ENCODE assay signal across 15 mouse cellular contexts in genomic region chr8:34275977-34276660, GRCm38 (mm10).
A peak's percentile ranks its signal among the peaks of the same experiment; 100 is the strongest.
DNase-seq lines count a peak whose midpoint lies in the region; ATAC-seq and TF ChIP-seq lines count a peak whose summit lies in the region.
"Had no signal": no experiment of that assay in that cellular context is flagged by ENCODE, and none has a peak within 500 bp of the region (broad histone marks: within the 10 kb centered on the region; RNA-seq: fewer than 3 reads in every experiment).

No protein-coding gene starts in this region.

- 31% methylated on average over 7 of the region's 7 CpGs for WGBS in heart, adult 2 months
- WGBS in heart, embryonic 11.5 days (ENCODE audit: insufficient replicate concordance) = 61% methylated on average over 7 of the region's 7 CpGs
- 45% methylated on average over 6 of the region's 7 CpGs for WGBS in macrophage (ENCODE audit: missing documents)
- WGBS in kidney, embryonic 14.5 days = 62% methylated on average over 7 of the region's 7 CpGs

- DNase-seq in heart, adult 2 months = no peak
- peak; percentile 34 for DNase-seq in CD4-positive, CD25-positive, alpha-beta regulatory T cell, adult 2 months (ENCODE audit: low read depth, low spot score)
- DNase-seq in adrenal gland, adult 8-10 months = peak; percentile 58
- DNase-seq in thymus, adult 18-20 months = no peak
- no peak for DNase-seq in left cerebral cortex, adult 11 months (ENCODE audit: low spot score)
- DNase-seq: cerebellum, postnatal 10 days; heart, postnatal 10 days; kidney, postnatal 14 days had no signal

- H3K4me1 ChIP-seq in heart, adult 2 months (ENCODE audit: control insufficient read depth, insufficient read depth, low read length) = no peaks in the 10 kb centered on the region
- no peaks in the 10 kb centered on the region for H3K4me1 ChIP-seq in heart, embryonic 11.5 days (ENCODE audit: control insufficient read depth, insufficient read depth, low read length)
- H3K4me1 ChIP-seq in kidney, embryonic 14.5 days (ENCODE audit: control insufficient read depth, insufficient read depth, low read length) = 0 out of 2 replicates have a peak, but pooled peaks cover 3% of the 10 kb centered on the region
- H3K4me1 ChIP-seq: liver, embryonic 15.5 days; midbrain, embryonic 12.5 days; neural tube, embryonic 12.5 days had no signal

- no peaks in the 10 kb centered on the region for H3K79me2 ChIP-seq in heart, adult 2 months (replicated peaks; ENCODE audit: control insufficient read depth, insufficient read depth, low read length)
- no peaks in the 10 kb centered on the region for H3K79me2 ChIP-seq in macrophage (ENCODE audit: inconsistent target)

- no peaks in the 10 kb centered on the region for H3K36me3 ChIP-seq in heart, adult 2 months (ENCODE audit: control insufficient read depth, insufficient read depth, low read length)
- no peaks in the 10 kb centered on the region for H3K36me3 ChIP-seq in heart, embryonic 11.5 days (ENCODE audit: control insufficient read depth, insufficient read depth, low read length)
- no peaks in the 10 kb centered on the region for H3K36me3 ChIP-seq in macrophage (ENCODE audit: inconsistent target)
- no peaks in the 10 kb centered on the region for H3K36me3 ChIP-seq in kidney, embryonic 14.5 days (ENCODE audit: control insufficient read depth, insufficient read depth, low read length)
- H3K36me3 ChIP-seq: liver, embryonic 15.5 days; midbrain, embryonic 12.5 days; neural tube, embryonic 12.5 days had no signal

- ATAC-seq in heart, embryonic 11.5 days (replicated peaks; ENCODE audit: insufficient number of reproducible peaks, low FRiP score, low TSS enrichment) = no peak
- no peak for ATAC-seq in kidney, embryonic 14.5 days (ENCODE audit: low FRiP score, low TSS enrichment)
- ATAC-seq: hindbrain, embryonic 16.5 days had no signal

- no peaks in the 10 kb centered on the region for H3K9me3 ChIP-seq in heart, embryonic 11.5 days (replicated peaks; ENCODE audit: control insufficient read depth, low read length)
- H3K9me3 ChIP-seq in kidney, embryonic 14.5 days (ENCODE audit: control insufficient read depth, low read length) = no peaks in the 10 kb centered on the region
- H3K9me3 ChIP-seq: liver, embryonic 15.5 days; midbrain, embryonic 12.5 days; neural tube, embryonic 12.5 days had no signal

- peak overlapping the region; percentile 30 for H3K27ac ChIP-seq in heart, adult 2 months
- no peak overlapping the region for H3K27ac ChIP-seq in heart, embryonic 11.5 days (ENCODE audit: low read depth, low read length)
- H3K27ac ChIP-seq in macrophage = peak overlapping the region; percentile 17
- no peak overlapping the region for H3K27ac ChIP-seq in kidney, embryonic 14.5 days (ENCODE audit: low read depth, low read length)
- H3K27ac ChIP-seq: liver, embryonic 15.5 days; midbrain, embryonic 12.5 days; neural tube, embryonic 12.5 days had no signal

- intact Hi-C loops in heart, adult 2 months (cut with DNase I) = no loop called here

- no peaks in the 10 kb centered on the region for H3K27me3 ChIP-seq in heart, adult 2 months (ENCODE audit: control insufficient read depth, insufficient read depth, low read length)
- no peaks in the 10 kb centered on the region for H3K27me3 ChIP-seq in heart, embryonic 11.5 days (ENCODE audit: control insufficient read depth, insufficient read depth, low read length)
- H3K27me3 ChIP-seq in kidney, embryonic 14.5 days (ENCODE audit: control insufficient read depth, insufficient read depth, low read length) = no peaks in the 10 kb centered on the region
- H3K27me3 ChIP-seq: liver, embryonic 15.5 days; midbrain, embryonic 12.5 days; neural tube, embryonic 12.5 days had no signal

- no peak for TF ChIP-seq POLR2A in heart, adult 2 months (IDR thresholded peaks at IDR 0.05; ENCODE audit: insufficient read depth, low read depth, low read length)

- H3K4me3 ChIP-seq in heart, adult 2 months = no peak overlapping the region
- H3K4me3 ChIP-seq in heart, embryonic 11.5 days (ENCODE audit: low read depth, low read length) = no peak overlapping the region
- no peak overlapping the region for H3K4me3 ChIP-seq in macrophage (ENCODE audit: inconsistent target)
- no peak overlapping the region for H3K4me3 ChIP-seq in kidney, embryonic 14.5 days (ENCODE audit: low read length)
- H3K4me3 ChIP-seq: liver, embryonic 15.5 days; midbrain, embryonic 12.5 days; neural tube, embryonic 12.5 days had no signal

- H3K9ac ChIP-seq in heart, adult 2 months (ENCODE audit: low read depth, low read length) = no peak overlapping the region
- H3K9ac ChIP-seq in heart, embryonic 11.5 days (ENCODE audit: low read depth, low read length) = no peak overlapping the region
- no peak overlapping the region for H3K9ac ChIP-seq in kidney, embryonic 14.5 days (ENCODE audit: low read depth, low read length)
- H3K9ac ChIP-seq: liver, embryonic 15.5 days; midbrain, embryonic 12.5 days; neural tube, embryonic 12.5 days had no signal

- TF ChIP-seq CTCF in heart, adult 2 months (IDR thresholded peaks at IDR 0.05) = no peak

- no peak for TF ChIP-seq EP300 in heart, adult 2 months (IDR thresholded peaks at IDR 0.05; ENCODE audit: insufficient read depth, low read depth, low read length)

- H3K4me2 ChIP-seq in heart, embryonic 11.5 days = no peak overlapping the region
- H3K4me2 ChIP-seq in kidney, embryonic 14.5 days (replicated peaks; ENCODE audit: low read depth, low read length) = no peak overlapping the region
- H3K4me2 ChIP-seq: liver, embryonic 15.5 days; midbrain, embryonic 12.5 days; neural tube, embryonic 12.5 days had no signal

Comparison
In these comparisons a context has a peak if more than half of its experiments do, and no peak if none do; other contexts are left out.
1. H3K27ac ChIP-seq: peak in heart, adult 2 months (single experiment) and macrophage (single experiment); none in heart, embryonic 11.5 days (single experiment) and kidney, embryonic 14.5 days (single experiment).
2. DNase-seq: peak in CD4-positive, CD25-positive, alpha-beta regulatory T cell, adult 2 months (single experiment) and adrenal gland, adult 8-10 months (single experiment); none in heart, adult 2 months (0 of 2), thymus, adult 18-20 months (0 of 2) and left cerebral cortex, adult 11 months (single experiment).